Mouse (Mus musculus) liver, embryonic 14.5 days (tissue): Measurements from ENCODE around the gene Sgk2. TPM values are rescaled to one million over a fixed set of nuclear protein-coding genes. Genes with fewer than 3 reads are reported as not detected.

Experiments used
- ATAC-seq: fragments of 200-750 bp; cut with Nextera tagmentation; 2 replicates; pipeline ENCODE4 v1.8.0; 2017; ENCODE audit warnings: moderate number of reproducible peaks, mild to moderate bottlenecking, moderate library complexity; ENCODE audit not compliant: insufficient read depth
- DNase-seq, 3 experiments: peaks; one replicate each; pipeline ENCODE4 v3.0.0-alpha.2; 2012 to 2013; ENCODE audit warnings: low read depth in 3 of 3, low spot score in 3 of 3
- H3K27ac ChIP-seq: fragments of 300-500 bp; sonication (generic); 2 replicates; pipeline ENCODE4 v1.5.1; 2014; ENCODE audit warnings: moderate library complexity, mild to moderate bottlenecking, control low read depth, inconsistent platforms
- H3K27me3 ChIP-seq: fragments of 300-500 bp; sonication (generic); 2 replicates; pipeline ENCODE4 v1.6.1; 2014; ENCODE audit warnings: mild to moderate bottlenecking, low read length, moderate library complexity; ENCODE audit not compliant: control insufficient read depth, insufficient read depth
- H3K36me3 ChIP-seq: fragments of 300-500 bp; sonication (generic); replicated peaks from 2 replicates; pipeline ENCODE4 v1.6.1; 2014; ENCODE audit warnings: low read depth; ENCODE audit not compliant: control insufficient read depth, insufficient read depth
- H3K4me1 ChIP-seq, 2 experiments: fragments of 200-500 bp in 1 of 2; fragments of 300-500 bp in 1 of 2; sonication (generic) in 1 of 2; replicated peaks; 2 replicates each; pipeline ENCODE4 v1.6.1; 2012 to 2014; ENCODE audit warnings: antibody characterized with exemption in 1 of 2, inconsistent platforms in 1 of 2, low read length in 1 of 2; ENCODE audit not compliant: control insufficient read depth in 2 of 2, insufficient read depth in 2 of 2
- H3K4me2 ChIP-seq: fragments of 300-500 bp; sonication (generic); 2 replicates; pipeline ENCODE4 v1.6.1; 2014; ENCODE audit warnings: low read depth, mild to moderate bottlenecking, control low read depth, moderate library complexity
- H3K4me3 ChIP-seq, 2 experiments: fragments of 200-500 bp in 1 of 2; fragments of 300-500 bp in 1 of 2; sonication (generic) in 1 of 2; 2 replicates each; pipeline ENCODE4 v1.5.1; 2012 to 2014; ENCODE audit warnings: low read depth in 2 of 2, low read length in 2 of 2, mild to moderate bottlenecking in 2 of 2, control low read depth in 1 of 2, inconsistent platforms in 1 of 2, moderate library complexity in 1 of 2; ENCODE audit not compliant: insufficient read depth in 1 of 2
- H3K9ac ChIP-seq: fragments of 300-500 bp; sonication (generic); replicated peaks from 2 replicates; pipeline ENCODE4 v1.6.1; 2014; ENCODE audit warnings: mild to moderate bottlenecking, control low read depth, moderate library complexity
- H3K9me3 ChIP-seq: fragments of 300-500 bp; sonication (generic); 2 replicates; pipeline ENCODE4 v1.6.1; 2016; ENCODE audit warnings: low read length, mixed read lengths; ENCODE audit not compliant: control insufficient read depth
- CTCF ChIP-seq: IDR thresholded peaks from 2 replicates; pipeline ENCODE4 v1.5.1; 2016; ENCODE audit warnings: antibody characterized with exemption, low read depth, control low read depth
- EP300 ChIP-seq: IDR thresholded peaks from 2 replicates; pipeline ENCODE4 v1.6.1; 2016; ENCODE audit warnings: antibody characterized with exemption, low read depth
- WGBS: fragments of 180-500 bp; shearing (Covaris S2); extraction: QIAGEN DNeasy Blood & Tissue Kit; methylation state at CpG from one replicate; pipeline ENCODE4 v1.1.7; 2014; ENCODE audit not compliant: insufficient replicate concordance; 5-methylcytosine and 5-hydroxymethylcytosine counted together
- polyA plus RNA-seq, 2 experiments: library from polyadenylated mRNA; depleted of rRNA in 1 of 2; stranded (reverse) in 1 of 2; unstranded in 1 of 2; fragments of >200 nt; fragmentation: Nextera tagmentation in 1 of 2; extraction: Ambion mirVana in 1 of 2; gene quantifications; 2 replicates each; pipeline versions ENCODE4 v1.2.1 to v1.2.3; 2012 to 2014

Gene Sgk2
- polyA plus RNA-seq, 2 experiments, result 1.9 to 3.6 TPM

DNA sequence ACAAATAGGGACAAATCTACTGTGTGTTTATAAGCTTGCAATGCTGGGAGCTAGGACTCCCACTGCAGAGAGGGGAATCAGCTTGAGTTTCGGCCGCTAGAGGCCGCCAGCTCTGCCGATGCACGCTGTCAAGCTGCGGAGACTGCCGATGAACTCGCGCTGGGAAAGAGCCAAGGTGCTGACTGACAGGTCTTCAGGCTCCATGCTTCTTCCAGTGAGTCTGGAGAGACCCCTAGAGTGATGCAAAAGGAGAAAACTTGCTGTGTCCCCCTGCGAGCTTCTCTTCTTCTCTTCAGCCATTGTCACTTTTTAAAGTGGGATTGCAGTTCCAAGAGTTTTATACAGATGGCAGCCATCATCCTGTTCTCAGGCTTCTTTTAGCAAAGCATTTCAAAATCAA, 61.0 kb downstream of the Sgk2 start:
- H3K27me3 ChIP-seq, result no peaks in the 10 kb centered on the region
- no peaks in the 10 kb centered on the region for H3K9me3 ChIP-seq
- H3K4me2 ChIP-seq, result peak overlapping the region; percentile 50; the same call in 1 of the 2 replicates
- 5% methylated on average over 10 of the region's 10 CpGs for WGBS
- H3K4me3 ChIP-seq, result no peak overlapping the region
- H3K4me1 ChIP-seq, result no peaks in the 10 kb centered on the region
- H3K9ac ChIP-seq, result no peak overlapping the region
- no peak overlapping the region for H3K27ac ChIP-seq
- peaks cover 5% of the 10 kb centered on the region for H3K36me3 ChIP-seq
- TF ChIP-seq EP300, result no peak
- peak; percentile 93 for TF ChIP-seq CTCF
- ATAC-seq, result peak; percentile 53; the same call in 1 of the 2 replicates
- DNase-seq, result peak in 1 of 3 experiments; percentile 26

DNA sequence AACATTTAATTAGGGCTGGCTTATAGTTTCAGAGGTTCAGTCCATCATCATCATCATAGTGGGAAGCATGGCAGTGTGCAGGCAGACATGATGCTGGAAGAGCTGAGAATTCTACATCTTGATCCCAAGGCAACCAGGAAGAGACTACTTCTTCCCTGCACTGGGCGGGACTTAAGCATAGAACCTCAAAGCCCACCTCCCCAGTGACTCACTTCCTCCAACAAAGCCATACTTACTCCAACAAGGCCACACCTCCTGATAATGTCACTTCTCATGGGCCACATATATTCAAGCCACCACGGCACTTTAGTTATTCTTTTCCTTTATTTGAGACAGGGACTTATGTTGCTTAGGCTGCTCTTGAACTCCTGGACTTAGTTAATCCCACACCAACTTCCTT, 62.0 kb downstream of the Sgk2 start:
- Histone ChIP-seq H3K4me3 (no peak overlapping the region), H3K9ac (no peak overlapping the region), H3K27ac (no peak overlapping the region), H3K9me3 (no peaks in the 10 kb centered on the region), H3K4me2 (no peak overlapping the region), H3K4me1 (peaks cover 5 to 6% of the 10 kb centered on the region in 2 experiments), H3K27me3 (no peaks in the 10 kb centered on the region), H3K36me3 (peaks cover 5% of the 10 kb centered on the region)
- TF ChIP-seq EP300, result no peak
- TF ChIP-seq CTCF, result no peak
- no peak for DNase-seq
- no peak for ATAC-seq
- WGBS, result 76% methylated on average over 2 of the region's 2 CpGs

DNA sequence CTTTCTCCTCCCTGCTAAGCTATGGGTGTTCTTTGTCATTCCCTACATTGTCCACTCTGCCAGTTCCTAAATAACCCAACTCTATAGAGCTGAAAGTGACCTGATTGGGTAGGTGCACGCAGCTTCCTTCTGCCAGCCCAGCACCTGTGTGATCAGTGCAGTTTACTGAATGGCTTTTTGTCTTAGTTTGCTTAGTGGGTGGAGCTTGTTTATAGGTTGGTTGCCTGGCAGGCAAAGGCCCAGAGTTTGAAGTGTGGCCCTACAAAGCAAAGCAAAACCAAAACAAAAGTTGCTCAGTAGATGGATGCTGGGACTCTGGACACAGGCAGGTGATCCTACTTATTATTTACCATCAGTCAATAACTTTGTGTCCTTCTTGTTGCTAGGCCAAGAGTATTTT, 64.6 kb downstream of the Sgk2 start:
- 53% methylated on average over 1 of the region's 1 CpGs for WGBS
- no peaks in the 10 kb centered on the region for H3K27me3 ChIP-seq
- no peaks in the 10 kb centered on the region for H3K9me3 ChIP-seq
- H3K27ac ChIP-seq, result no peak overlapping the region
- DNase-seq, result no peak
- H3K4me3 ChIP-seq, result no peak overlapping the region
- no peak overlapping the region for H3K9ac ChIP-seq
- TF ChIP-seq CTCF (no peak), EP300 (no peak)
- H3K4me1 ChIP-seq, result peaks cover 12 to 21% of the 10 kb centered on the region in 2 experiments
- no peak overlapping the region for H3K4me2 ChIP-seq
- no peak for ATAC-seq
- no peaks in the 10 kb centered on the region for H3K36me3 ChIP-seq

DNA sequence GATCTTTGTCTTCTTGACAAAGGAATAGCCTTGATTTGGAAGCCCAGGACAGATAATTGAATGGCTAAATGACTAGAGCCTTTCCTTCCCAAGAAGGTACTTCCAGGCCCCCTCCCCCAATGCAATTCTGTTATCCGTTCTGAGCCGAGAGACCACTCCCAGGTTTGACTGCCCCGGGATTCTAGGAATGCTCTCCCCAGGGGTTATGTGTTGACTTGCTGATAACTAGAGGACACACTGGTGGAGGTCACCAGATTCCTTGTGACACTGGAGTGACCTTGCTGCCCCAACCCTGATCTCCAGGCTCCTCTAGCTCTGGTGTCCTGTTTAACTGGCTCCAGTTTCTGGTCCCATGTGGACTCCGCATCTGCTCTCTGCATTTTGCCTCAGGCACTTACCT, 65.0 kb downstream of the Sgk2 start:
- ATAC-seq, result no peak
- TF ChIP-seq EP300 (no peak), CTCF (no peak)
- Histone ChIP-seq H3K4me2 (no peak overlapping the region), H3K9me3 (no peaks in the 10 kb centered on the region), H3K4me1 (peaks cover 12 to 25% of the 10 kb centered on the region in 2 experiments), H3K4me3 (no peak overlapping the region), H3K36me3 (no peaks in the 10 kb centered on the region), H3K9ac (no peak overlapping the region), H3K27ac (no peak overlapping the region), H3K27me3 (no peaks in the 10 kb centered on the region)
- no peak for DNase-seq
- 58% methylated on average over 4 of the region's 4 CpGs for WGBS

DNA sequence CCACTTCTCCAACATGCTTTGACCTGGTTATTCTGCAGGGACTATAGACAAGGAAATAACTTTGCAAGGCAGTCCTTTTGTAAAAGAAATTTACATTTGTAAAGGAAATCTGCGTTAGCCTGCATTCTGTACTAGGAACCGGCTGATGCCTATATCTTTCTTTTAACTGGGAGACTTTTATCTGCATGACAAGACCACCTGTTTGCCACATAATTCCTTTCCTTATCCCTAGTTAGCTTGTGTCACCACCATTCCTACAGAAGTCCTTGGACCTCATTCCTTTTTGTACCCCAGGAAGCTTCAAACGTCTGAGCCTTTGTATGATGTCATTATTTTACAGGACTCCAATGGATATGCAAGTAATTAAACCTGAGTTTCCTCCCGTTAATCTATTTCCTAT, 65.7 kb downstream of the Sgk2 start:
- WGBS, result 69% methylated on average over 4 of the region's 4 CpGs
- Histone ChIP-seq H3K4me3 (no peak overlapping the region), H3K4me1 (peaks cover 12 to 26% of the 10 kb centered on the region in 2 experiments), H3K9me3 (no peaks in the 10 kb centered on the region), H3K9ac (no peak overlapping the region), H3K27me3 (no peaks in the 10 kb centered on the region), H3K27ac (no peak overlapping the region), H3K4me2 (no peak overlapping the region), H3K36me3 (no peaks in the 10 kb centered on the region)
- no peak for DNase-seq
- ATAC-seq, result no peak
- TF ChIP-seq EP300 (no peak), CTCF (no peak)
